Mouse (Mus musculus) small intestine, adult 2 months (tissue): ENCODE results near the gene Pcf11. TPM values are rescaled to one million over a fixed set of nuclear protein-coding genes. Genes with fewer than 3 reads are reported as not detected.

Experiments
- H3K27ac ChIP-seq: fragments of 200-500 bp; 2 replicates; pipeline ENCODE4 v1.5.1; 2012; ENCODE audit warnings: low read depth, low read length, control low read depth, inconsistent platforms; ENCODE audit not compliant: insufficient read depth
- H3K27me3 ChIP-seq: fragments of 200-500 bp; 2 replicates; pipeline ENCODE4 v1.6.1; 2012; ENCODE audit warnings: mild to moderate bottlenecking, moderate library complexity, low read length, inconsistent platforms; ENCODE audit not compliant: control insufficient read depth, insufficient read depth
- H3K36me3 ChIP-seq: fragments of 200-500 bp; 2 replicates; pipeline ENCODE4 v1.6.1; 2012; ENCODE audit warnings: mild to moderate bottlenecking, low read length, control low read depth, inconsistent platforms; ENCODE audit not compliant: control insufficient read depth, insufficient read depth
- H3K4me1 ChIP-seq: fragments of 200-500 bp; 2 replicates; pipeline ENCODE4 v1.6.1; 2012; ENCODE audit warnings: low read length, inconsistent platforms, mixed read lengths; ENCODE audit not compliant: control insufficient read depth, insufficient read depth, insufficient read length
- H3K4me3 ChIP-seq: fragments of 200-500 bp; 2 replicates; pipeline ENCODE4 v1.5.1; 2012; ENCODE audit warnings: low read depth, mild to moderate bottlenecking, control low read depth, inconsistent platforms, low read length, moderate library complexity
- CTCF ChIP-seq: fragments of 200-500 bp; IDR thresholded peaks from 2 replicates; pipeline ENCODE4 v1.5.1; 2012; ENCODE audit warnings: low read depth, mild to moderate bottlenecking, control low read depth, inconsistent platforms, low read length, moderate library complexity, mixed read lengths; ENCODE audit not compliant: insufficient replicate concordance, insufficient read length; ENCODE audit errors: extremely low read depth
- POLR2A ChIP-seq: fragments of 200-500 bp; IDR thresholded peaks from 2 replicates; pipeline ENCODE4 v1.6.1; 2012; ENCODE audit warnings: low read depth, mild to moderate bottlenecking, control low read depth, inconsistent platforms, low read length, moderate library complexity
- WGBS: fragments of 180-500 bp; shearing (Covaris S2); methylation state at CpG from one replicate; pipeline ENCODE4 v1.1.7; 2018; 5-methylcytosine and 5-hydroxymethylcytosine counted together
- polyA plus RNA-seq: library from polyadenylated mRNA; depleted of rRNA; stranded (reverse); fragments of >200 nt; gene quantifications from 2 replicates; pipeline ENCODE4 v1.2.3, GENCODE M21; 2012

Pcf11 gene
- polyA plus RNA-seq, 1 experiment: 9.4 TPM

- Histone ChIP-seq H3K36me3 (no peaks in the 10 kb centered on the region), H3K4me1 (peaks cover 8% of the 10 kb centered on the region), H3K27ac (peak overlapping the region; percentile 86), H3K4me3 (peak overlapping the region; percentile 93), H3K27me3 (no peaks in the 10 kb centered on the region)
- WGBS: under 1% methylated on average over 29 of the region's 29 CpGs
- TF ChIP-seq CTCF (no peak), POLR2A (no peak)
Measured at GRCm38 (mm10) chr7:92668791-92669506, 785 bp downstream of the Pcf11 start.

GRCm38 (mm10) chr7:92666274-92666820 is 3.4 kb downstream of the Pcf11 start:
- peaks cover 8% of the 10 kb centered on the region for H3K4me1 ChIP-seq
- no peaks in the 10 kb centered on the region for H3K27me3 ChIP-seq
- no peak overlapping the region for H3K4me3 ChIP-seq
- H3K36me3 ChIP-seq: peaks cover 11% of the 10 kb centered on the region
- no peak for TF ChIP-seq CTCF
- TF ChIP-seq POLR2A: no peak
- WGBS: 48% methylated on average over 7 of the region's 7 CpGs
- no peak overlapping the region for H3K27ac ChIP-seq

GRCm38 (mm10) chr7:92658050-92658449 is 11.7 kb downstream of the Pcf11 start:
- no peak overlapping the region for H3K27ac ChIP-seq
- TF ChIP-seq CTCF: no peak
- no peak for TF ChIP-seq POLR2A
- no peaks in the 10 kb centered on the region for H3K4me1 ChIP-seq
- no peak overlapping the region for H3K4me3 ChIP-seq
- no peaks in the 10 kb centered on the region for H3K27me3 ChIP-seq
- H3K36me3 ChIP-seq: peaks cover 59% of the 10 kb centered on the region
- WGBS: 92% methylated on average over 5 of the region's 5 CpGs

GRCm38 (mm10) chr7:92656386-92656785 is 13.3 kb downstream of the Pcf11 start:
- H3K27me3 ChIP-seq: no peaks in the 10 kb centered on the region
- no peak overlapping the region for H3K4me3 ChIP-seq
- TF ChIP-seq CTCF: no peak
- TF ChIP-seq POLR2A: no peak
- H3K27ac ChIP-seq: no peak overlapping the region
- H3K4me1 ChIP-seq: no peaks in the 10 kb centered on the region
- H3K36me3 ChIP-seq: peaks cover 55% of the 10 kb centered on the region
- 56% methylated on average over 2 of the region's 2 CpGs for WGBS

GRCm38 (mm10) chr7:92653329-92653728 is 16.4 kb downstream of the Pcf11 start:
- WGBS: 46% methylated on average over 1 of the region's 1 CpGs
- TF ChIP-seq POLR2A: no peak
- H3K4me3 ChIP-seq: no peak overlapping the region
- H3K4me1 ChIP-seq: no peaks in the 10 kb centered on the region
- H3K36me3 ChIP-seq: peaks cover 44% of the 10 kb centered on the region
- no peaks in the 10 kb centered on the region for H3K27me3 ChIP-seq
- no peak overlapping the region for H3K27ac ChIP-seq

- Histone ChIP-seq H3K4me1 (no peaks in the 10 kb centered on the region), H3K27ac (no peak overlapping the region), H3K36me3 (peaks cover 37% of the 10 kb centered on the region), H3K27me3 (no peaks in the 10 kb centered on the region), H3K4me3 (no peak overlapping the region)
- no peak for TF ChIP-seq POLR2A
- TF ChIP-seq CTCF: no peak
- WGBS: 71% methylated on average over 7 of the region's 7 CpGs
Measured at GRCm38 (mm10) chr7:92647790-92648189, 21.9 kb downstream of the Pcf11 start.

- H3K36me3 ChIP-seq: peaks cover 29% of the 10 kb centered on the region
- H3K27ac ChIP-seq: no peak overlapping the region
- H3K4me1 ChIP-seq: no peaks in the 10 kb centered on the region
- no peaks in the 10 kb centered on the region for H3K27me3 ChIP-seq
- H3K4me3 ChIP-seq: no peak overlapping the region
- TF ChIP-seq CTCF: no peak
- TF ChIP-seq POLR2A: no peak
Measured at GRCm38 (mm10) chr7:92642358-92642757, 27.4 kb downstream of the Pcf11 start.
